Mouse (Mus musculus) hindbrain, embryonic 14.5 days (tissue): ENCODE measurements at regions not wholly inside any gene's neighbourhood (a gene's known extent, or its start where the extent isn't known, plus 50 kb on each side); places are given as distances from the start of the nearest gene placed in this dataset.

Source experiments
- ATAC-seq: fragments of 200-750 bp; cut with Nextera tagmentation; 2 replicates; pipeline ENCODE4 v1.8.0; 2017; ENCODE audit warnings: moderate number of reproducible peaks, mild to moderate bottlenecking, moderate TSS enrichment, moderate library complexity; ENCODE audit not compliant: low FRiP score
- DNase-seq: peaks from one replicate; pipeline ENCODE4 v3.0.0-alpha.2; 2015; ENCODE audit warnings: low spot score
- H3K27ac ChIP-seq: fragments of 300-500 bp; sonication (generic); 2 replicates; pipeline ENCODE4 v1.5.1; 2014; ENCODE audit warnings: mild to moderate bottlenecking, moderate library complexity
- H3K27me3 ChIP-seq: fragments of 300-500 bp; sonication (generic); 2 replicates; pipeline ENCODE4 v1.6.1; 2014; ENCODE audit warnings: mild to moderate bottlenecking, low read length, mixed read lengths; ENCODE audit not compliant: control insufficient read depth, insufficient read depth
- H3K36me3 ChIP-seq: fragments of 300-500 bp; sonication (generic); replicated peaks from 2 replicates; pipeline ENCODE4 v1.6.1; 2014; ENCODE audit not compliant: control insufficient read depth, insufficient read depth
- H3K4me1 ChIP-seq: fragments of 300-500 bp; sonication (generic); replicated peaks from 2 replicates; pipeline ENCODE4 v1.6.1; 2014; ENCODE audit warnings: antibody characterized with exemption, low read length, mixed read lengths; ENCODE audit not compliant: control insufficient read depth, insufficient read depth
- H3K4me2 ChIP-seq: fragments of 300-500 bp; sonication (generic); replicated peaks from 2 replicates; pipeline ENCODE4 v1.6.1; 2014; ENCODE audit warnings: mild to moderate bottlenecking, moderate library complexity
- H3K4me3 ChIP-seq: fragments of 300-500 bp; sonication (generic); replicated peaks from 2 replicates; pipeline ENCODE4 v1.5.1; 2014; ENCODE audit warnings: mild to moderate bottlenecking, low read length
- H3K9ac ChIP-seq: fragments of 300-500 bp; sonication (generic); 2 replicates; pipeline ENCODE4 v1.6.1; 2014
- H3K9me3 ChIP-seq: fragments of 300-500 bp; sonication (generic); 2 replicates; pipeline ENCODE4 v1.6.1; 2016; ENCODE audit warnings: low read length; ENCODE audit not compliant: control insufficient read depth
- WGBS: fragments of 180-500 bp; shearing (Covaris S2); extraction: QIAGEN DNeasy Blood & Tissue Kit; methylation state at CpG from one replicate; pipeline ENCODE4 v1.1.7; 2014; 5-methylcytosine and 5-hydroxymethylcytosine counted together

- Histone ChIP-seq H3K4me2 (no peak overlapping the region), H3K9me3 (no peaks in the 10 kb centered on the region), H3K4me1 (no peaks in the 10 kb centered on the region), H3K27ac (no peak overlapping the region), H3K27me3 (no peaks in the 10 kb centered on the region), H3K9ac (no peak overlapping the region), H3K4me3 (no peak overlapping the region), H3K36me3 (no peaks in the 10 kb centered on the region)
- WGBS, result 98% methylated on average over 3 of the region's 3 CpGs
- DNase-seq (no peak), ATAC-seq (no peak)
Measured at GRCm38 (mm10) chr19:15851622-15852021, 95.5 kb downstream of the Psat1 start.

GRCm38 (mm10) chr19:15850722-15851121, 96.4 kb downstream of the Psat1 start:
- Histone ChIP-seq H3K4me2 (no peak overlapping the region), H3K9me3 (no peaks in the 10 kb centered on the region), H3K4me1 (no peaks in the 10 kb centered on the region), H3K4me3 (no peak overlapping the region), H3K36me3 (no peaks in the 10 kb centered on the region), H3K27me3 (no peaks in the 10 kb centered on the region), H3K27ac (no peak overlapping the region), H3K9ac (no peak overlapping the region)
- DNase-seq (no peak), ATAC-seq (no peak)
- 72% methylated on average over 2 of the region's 2 CpGs for WGBS

- H3K27ac ChIP-seq, result no peak overlapping the region
- H3K9ac ChIP-seq, result no peak overlapping the region
- H3K4me3 ChIP-seq, result no peak overlapping the region
- no peaks in the 10 kb centered on the region for H3K4me1 ChIP-seq
- WGBS, result 90% methylated on average over 4 of the region's 4 CpGs
- DNase-seq (no peak), ATAC-seq (no peak)
- H3K27me3 ChIP-seq, result no peaks in the 10 kb centered on the region
- no peaks in the 10 kb centered on the region for H3K9me3 ChIP-seq
- no peaks in the 10 kb centered on the region for H3K36me3 ChIP-seq
- H3K4me2 ChIP-seq, result no peak overlapping the region
Measured at GRCm38 (mm10) chr19:15849235-15849634, 97.9 kb downstream of the Psat1 start.

GRCm38 (mm10) chr19:15838327-15838726, 108.8 kb downstream of the Psat1 start:
- WGBS, result 9% methylated on average over 5 of the region's 5 CpGs
- peak overlapping the region; percentile 22; the same call in 1 of the 2 replicates for H3K27ac ChIP-seq
- no peaks in the 10 kb centered on the region for H3K27me3 ChIP-seq
- H3K9ac ChIP-seq, result no peak overlapping the region
- no peaks in the 10 kb centered on the region for H3K9me3 ChIP-seq
- DNase-seq, result no peak
- no peak overlapping the region for H3K4me3 ChIP-seq
- H3K36me3 ChIP-seq, result no peaks in the 10 kb centered on the region
- peaks cover 24% of the 10 kb centered on the region for H3K4me1 ChIP-seq
- H3K4me2 ChIP-seq, result no peak overlapping the region
- 0 out of 2 replicates have a peak, but pooled peaks have one; percentile 39 for ATAC-seq

DNA sequence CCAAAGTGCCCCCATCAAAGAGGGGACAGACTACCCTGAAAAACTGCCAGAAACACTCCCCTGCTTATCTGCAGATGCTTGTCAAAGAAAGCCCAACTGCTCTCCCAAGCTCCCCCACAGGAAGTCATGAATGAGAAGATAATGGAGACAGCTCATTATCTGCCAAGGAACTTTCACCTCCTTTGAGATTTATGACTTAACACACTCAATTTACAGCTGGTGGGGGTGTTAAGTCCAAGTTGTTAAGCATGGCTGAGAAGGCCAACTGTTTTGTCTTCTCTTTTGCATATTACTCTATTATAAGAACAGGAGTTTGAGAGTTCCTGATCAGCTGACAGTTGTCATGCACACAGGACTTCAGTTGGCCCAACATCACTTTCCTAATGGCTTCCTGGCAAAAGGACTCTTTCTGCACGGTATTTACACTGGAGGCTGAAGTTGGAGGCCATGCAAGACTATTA, 109.4 kb downstream of the Psat1 start:
- Histone ChIP-seq H3K4me3 (no peak overlapping the region), H3K27me3 (no peaks in the 10 kb centered on the region), H3K4me2 (peak overlapping the region; percentile 40; the same call in 1 of the 2 replicates), H3K9me3 (no peaks in the 10 kb centered on the region), H3K27ac (peak overlapping the region; percentile 80), H3K36me3 (no peaks in the 10 kb centered on the region), H3K4me1 (peaks cover 24% of the 10 kb centered on the region), H3K9ac (no peak overlapping the region)
- DNase-seq (peak; percentile 59), ATAC-seq (peak; percentile 56)
- 16% methylated on average over 1 of the region's 1 CpGs for WGBS

DNA sequence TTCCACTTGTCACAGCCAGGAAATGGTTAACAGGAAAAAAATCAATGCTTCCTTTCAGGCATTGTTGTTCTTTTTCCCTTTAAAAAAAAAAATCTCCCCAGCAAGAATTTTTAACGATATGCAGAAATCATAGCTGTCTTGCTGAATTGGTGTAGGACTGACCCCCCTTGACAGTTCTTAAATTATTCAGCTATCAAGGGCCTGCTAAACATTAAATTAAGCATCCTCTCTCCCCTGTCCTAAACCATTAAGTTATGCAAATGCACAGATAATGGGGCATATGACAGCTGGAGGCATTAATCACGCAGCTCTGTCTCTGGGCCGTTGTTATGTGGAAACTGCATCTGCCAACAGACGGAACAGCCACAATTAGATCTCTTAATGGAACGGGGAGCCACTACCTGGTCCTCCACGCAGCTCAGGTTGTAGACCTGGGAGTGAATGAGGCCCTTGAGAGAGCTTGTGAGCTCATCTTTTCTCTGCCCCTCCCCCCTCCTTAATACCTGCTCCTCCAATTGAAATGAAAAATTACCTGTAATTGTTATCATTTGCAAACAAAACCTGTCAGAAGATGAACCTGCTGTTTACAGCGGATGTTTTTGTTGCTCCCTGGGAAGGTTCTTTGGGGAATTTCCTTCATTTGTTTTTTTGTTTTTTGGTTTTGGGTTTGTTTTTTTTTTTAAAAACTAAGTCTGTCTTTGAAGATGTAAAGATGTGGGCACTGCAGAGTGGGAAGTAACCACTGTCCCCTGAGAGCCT, 110.0 kb downstream of the Psat1 start:
- H3K36me3 ChIP-seq, result no peaks in the 10 kb centered on the region
- 5% methylated on average over 7 of the region's 7 CpGs for WGBS
- DNase-seq (peak; percentile 77), ATAC-seq (peak; percentile 92)
- H3K9me3 ChIP-seq, result no peaks in the 10 kb centered on the region
- no peak overlapping the region; the same call in 1 of the 2 replicates for H3K9ac ChIP-seq
- H3K4me3 ChIP-seq, result no peak overlapping the region
- H3K27ac ChIP-seq, result peak overlapping the region; percentile 80
- peaks cover 24% of the 10 kb centered on the region for H3K4me1 ChIP-seq
- peak overlapping the region; percentile 40 for H3K4me2 ChIP-seq
- H3K27me3 ChIP-seq, result no peaks in the 10 kb centered on the region

DNA sequence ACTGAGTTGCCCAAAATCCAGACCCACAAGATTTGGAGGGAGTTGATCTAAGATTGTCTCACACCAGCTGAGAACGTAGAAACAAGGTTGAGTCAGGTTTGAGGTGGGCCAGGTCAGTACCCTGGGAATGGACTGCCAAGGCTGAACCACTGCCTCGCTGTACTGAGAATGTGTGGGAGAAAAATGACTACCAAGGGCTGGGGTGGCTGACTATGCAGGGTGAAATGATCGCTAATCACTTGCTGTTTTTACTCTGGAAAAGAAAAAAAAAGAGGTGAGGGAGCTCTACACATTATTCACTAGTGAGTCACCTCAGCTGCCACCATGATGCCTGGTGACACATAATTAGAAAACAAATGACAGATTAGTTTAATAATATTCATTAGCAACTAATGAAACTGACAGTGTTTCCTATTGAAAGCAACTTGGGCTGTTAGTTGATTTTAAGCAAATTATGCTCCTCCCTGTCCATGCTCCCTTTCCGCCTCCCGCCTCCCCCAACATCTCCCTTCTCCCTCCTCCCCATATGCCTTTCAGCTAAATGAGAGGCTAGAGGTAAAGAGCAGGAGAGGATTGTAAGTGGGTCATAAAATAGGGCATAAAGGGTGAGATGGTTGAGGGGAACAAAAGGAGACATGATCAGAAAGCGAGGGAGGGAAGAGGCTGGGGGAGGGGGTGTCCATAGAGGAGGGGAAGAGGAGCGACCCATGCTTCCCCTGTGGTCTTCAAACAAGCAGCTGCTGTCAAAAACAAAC, 110.8 kb downstream of the Psat1 start:
- DNase-seq, result no peak
- Histone ChIP-seq H3K4me2 (peak overlapping the region; percentile 40), H3K9me3 (no peaks in the 10 kb centered on the region), H3K36me3 (no peaks in the 10 kb centered on the region), H3K4me1 (peaks cover 24% of the 10 kb centered on the region), H3K4me3 (no peak overlapping the region), H3K9ac (no peak overlapping the region; the same call in 1 of the 2 replicates), H3K27ac (peak overlapping the region; percentile 80), H3K27me3 (no peaks in the 10 kb centered on the region)
- WGBS, result 20% methylated on average over 7 of the region's 7 CpGs
- peak; percentile 60 for ATAC-seq

GRCm38 (mm10) chr19:15830385-15830784, 116.8 kb downstream of the Psat1 start:
- H3K27ac ChIP-seq, result no peak overlapping the region
- ATAC-seq, result no peak

DNA sequence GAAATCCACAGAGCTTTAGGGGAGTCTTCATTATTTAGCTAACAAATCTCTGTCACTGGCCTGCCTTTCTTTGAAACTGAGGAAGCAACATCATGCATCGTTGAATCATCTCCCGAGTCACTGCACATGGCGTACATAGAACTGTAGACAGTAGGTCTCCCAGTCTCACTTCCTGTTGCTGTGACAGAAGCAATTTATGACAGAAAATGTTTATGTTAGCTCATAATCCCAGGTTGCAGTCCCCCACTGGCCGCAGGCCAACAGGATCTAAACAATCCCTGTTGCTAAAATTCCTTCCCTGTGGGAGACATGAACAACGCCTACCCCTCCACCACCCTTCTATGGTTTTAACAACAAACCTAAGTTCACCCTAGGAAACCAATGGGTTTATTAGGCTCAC, 118.0 kb downstream of the Psat1 start:
- DNase-seq, result no peak
- WGBS, result 68% methylated on average over 5 of the region's 5 CpGs

More at GRCm38 (mm10) chr19:15830385-15830784, 116.8 kb downstream of the Psat1 start:
- Histone ChIP-seq H3K27me3 (no peaks in the 10 kb centered on the region), H3K9ac (no peak overlapping the region), H3K4me1 (no peaks in the 10 kb centered on the region), H3K4me2 (no peak overlapping the region), H3K4me3 (no peak overlapping the region), H3K36me3 (no peaks in the 10 kb centered on the region), H3K9me3 (no peaks in the 10 kb centered on the region)
- DNase-seq, result no peak

More for the DNA sequence above, 118.0 kb downstream of the Psat1 start:
- H3K27ac ChIP-seq, result no peak overlapping the region
- no peaks in the 10 kb centered on the region for H3K36me3 ChIP-seq
- H3K27me3 ChIP-seq, result no peaks in the 10 kb centered on the region
- H3K9ac ChIP-seq, result no peak overlapping the region
- no peak overlapping the region for H3K4me3 ChIP-seq
- H3K9me3 ChIP-seq, result no peaks in the 10 kb centered on the region
- no peak for ATAC-seq
- H3K4me2 ChIP-seq, result no peak overlapping the region
- no peaks in the 10 kb centered on the region for H3K4me1 ChIP-seq
